Mouse (Mus musculus): Measurements from ENCODE around the gene Pxk.

- TF ChIP-seq POLR2A (IDR thresholded peaks at IDR 0.05; ENCODE audit: low read depth, low read length) (no peak), CTCF (IDR thresholded peaks at IDR 0.05; ENCODE audit: borderline replicate concordance, insufficient read depth, low read length) (no peak)
These were observed 30.0 kb downstream of the Pxk start for GRCm38 (mm10) chr14:8127971-8128370.

Measured in embryonic fibroblast, embryonic 13.5 days (primary cell).